In genomic region chr10:40984600-40984999, GRCm38 (mm10) we compare ENCODE assay signal across 23 mouse cellular contexts.
DNase-seq lines count a peak whose midpoint lies in the region; ATAC-seq lines count a peak whose summit lies in the region.
"Had no signal": no experiment of that assay in that cellular context is flagged by ENCODE, and none has a peak within 500 bp of the region (broad histone marks: within the 10 kb centered on the region; RNA-seq: fewer than 3 reads in every experiment).

No protein-coding gene starts in this region.

- H3K9ac ChIP-seq in hindbrain, embryonic 16.5 days (ENCODE audit: low read depth, low read length): no peak overlapping the region
- no peak overlapping the region for H3K9ac ChIP-seq in hindbrain, embryonic 12.5 days
- no peak overlapping the region for H3K9ac ChIP-seq in midbrain, embryonic 11.5 days (ENCODE audit: low read length)
- no peak overlapping the region for H3K9ac ChIP-seq in midbrain, embryonic 16.5 days (ENCODE audit: low read depth, low read length)
- H3K9ac ChIP-seq in neural tube, embryonic 14.5 days (replicated peaks; ENCODE audit: low read depth, low read length): no peak overlapping the region
- H3K9ac ChIP-seq in neural tube, embryonic 15.5 days (replicated peaks): no peak overlapping the region
- H3K9ac ChIP-seq: embryonic facial prominence, embryonic 12.5 days; embryonic facial prominence, embryonic 15.5 days; forebrain, postnatal 0 days; hindbrain, embryonic 15.5 days had no signal

- no peak overlapping the region for H3K27ac ChIP-seq in hindbrain, embryonic 16.5 days (ENCODE audit: low read depth, low read length)
- no peak overlapping the region for H3K27ac ChIP-seq in hindbrain, embryonic 12.5 days
- H3K27ac ChIP-seq in midbrain, embryonic 11.5 days (ENCODE audit: low read depth, low read length): no peak overlapping the region
- H3K27ac ChIP-seq in midbrain, embryonic 16.5 days (ENCODE audit: low read length): no peak overlapping the region
- H3K27ac ChIP-seq in neural tube, embryonic 14.5 days (ENCODE audit: low read depth, low read length): no peak overlapping the region
- H3K27ac ChIP-seq in neural tube, embryonic 15.5 days (replicated peaks): no peak overlapping the region
- H3K27ac ChIP-seq: embryonic facial prominence, embryonic 12.5 days; embryonic facial prominence, embryonic 15.5 days; gastrocnemius, adult 2 months; heart, adult 2 months; heart, embryonic 10.5 days; heart, embryonic 13.5 days; hindbrain, embryonic 15.5 days had no signal

- no peaks in the 10 kb centered on the region for H3K9me3 ChIP-seq in hindbrain, embryonic 16.5 days (ENCODE audit: control insufficient read depth, low read length)
- no peaks in the 10 kb centered on the region for H3K9me3 ChIP-seq in hindbrain, embryonic 12.5 days (replicated peaks)
- H3K9me3 ChIP-seq in midbrain, embryonic 11.5 days (ENCODE audit: control insufficient read depth, low read length): no peaks in the 10 kb centered on the region
- H3K9me3 ChIP-seq in midbrain, embryonic 16.5 days (replicated peaks; ENCODE audit: control insufficient read depth, low read length, poor library complexity, severe bottlenecking): no peaks in the 10 kb centered on the region
- H3K9me3 ChIP-seq in neural tube, embryonic 14.5 days (ENCODE audit: control insufficient read depth, low read length): no peaks in the 10 kb centered on the region
- H3K9me3 ChIP-seq in neural tube, embryonic 15.5 days (replicated peaks): no peaks in the 10 kb centered on the region
- H3K9me3 ChIP-seq: embryonic facial prominence, embryonic 12.5 days; embryonic facial prominence, embryonic 15.5 days; heart, embryonic 10.5 days; heart, embryonic 13.5 days; hindbrain, embryonic 15.5 days had no signal

- peak; percentile 47; the same call in 1 of the 2 replicates for ATAC-seq in hindbrain, embryonic 16.5 days
- ATAC-seq in hindbrain, embryonic 12.5 days (ENCODE audit: low FRiP score): no peak
- no peak for ATAC-seq in midbrain, embryonic 11.5 days (ENCODE audit: low FRiP score)
- ATAC-seq in midbrain, embryonic 16.5 days: no peak
- ATAC-seq in neural tube, embryonic 14.5 days (ENCODE audit: low read depth): 0 out of 2 replicates have a peak, but pooled peaks have one; percentile 46
- no peak for ATAC-seq in neural tube, embryonic 15.5 days (ENCODE audit: low FRiP score)
- ATAC-seq: CD4-positive, CD25-positive, alpha-beta regulatory T cell, adult 4 months; inflammation-experienced regulatory T-cells, adult 6 months had no signal

- peak; percentile 31 for DNase-seq in midbrain, embryonic 11.5 days (ENCODE audit: low spot score, missing footprints)
- DNase-seq: adrenal gland, adult 2 months; adrenal gland, postnatal 14 days; cerebellum, adult 11 months; cerebellum, adult 2 months; cerebellum, adult 9-11 months; cerebellum, postnatal 25 days; heart, adult 2 months; heart, postnatal 4 days had no signal

- peaks cover 3% of the 10 kb centered on the region; the same call in 1 of the 2 replicates for H3K4me1 ChIP-seq in hindbrain, embryonic 16.5 days (ENCODE audit: control insufficient read depth, insufficient read depth, low read depth, low read length)
- peaks cover 4% of the 10 kb centered on the region for H3K4me1 ChIP-seq in hindbrain, embryonic 12.5 days
- no peaks in the 10 kb centered on the region for H3K4me1 ChIP-seq in midbrain, embryonic 11.5 days (ENCODE audit: control insufficient read depth, insufficient read depth, low read length)
- H3K4me1 ChIP-seq in midbrain, embryonic 16.5 days (ENCODE audit: control insufficient read depth, insufficient read depth, low read length): peaks cover 5% of the 10 kb centered on the region
- no peaks in the 10 kb centered on the region for H3K4me1 ChIP-seq in neural tube, embryonic 14.5 days (ENCODE audit: control insufficient read depth, insufficient read depth, low read length)
- H3K4me1 ChIP-seq in neural tube, embryonic 15.5 days: peaks cover 3% of the 10 kb centered on the region; the same call in 1 of the 2 replicates
- H3K4me1 ChIP-seq: embryonic facial prominence, embryonic 12.5 days; embryonic facial prominence, embryonic 15.5 days had no signal

- H3K27me3 ChIP-seq in hindbrain, embryonic 16.5 days (replicated peaks; ENCODE audit: control insufficient read depth, insufficient read depth, low read length): no peaks in the 10 kb centered on the region
- no peaks in the 10 kb centered on the region for H3K27me3 ChIP-seq in hindbrain, embryonic 12.5 days
- H3K27me3 ChIP-seq in midbrain, embryonic 11.5 days (ENCODE audit: control insufficient read depth, insufficient read depth, low read length): no peaks in the 10 kb centered on the region
- H3K27me3 ChIP-seq in midbrain, embryonic 16.5 days (ENCODE audit: control insufficient read depth, insufficient read depth, low read depth, low read length): no peaks in the 10 kb centered on the region
- no peaks in the 10 kb centered on the region for H3K27me3 ChIP-seq in neural tube, embryonic 14.5 days (ENCODE audit: control insufficient read depth, insufficient read depth, low read length)
- H3K27me3 ChIP-seq in neural tube, embryonic 15.5 days (replicated peaks): no peaks in the 10 kb centered on the region
- H3K27me3 ChIP-seq: embryonic facial prominence, embryonic 12.5 days; embryonic facial prominence, embryonic 15.5 days; heart, embryonic 13.5 days; hindbrain, embryonic 15.5 days had no signal

- no peaks in the 10 kb centered on the region for H3K36me3 ChIP-seq in hindbrain, embryonic 16.5 days (ENCODE audit: control insufficient read depth, insufficient read depth, low read length)
- no peaks in the 10 kb centered on the region for H3K36me3 ChIP-seq in hindbrain, embryonic 12.5 days
- H3K36me3 ChIP-seq in midbrain, embryonic 11.5 days (ENCODE audit: control insufficient read depth, insufficient read depth, low read length): no peaks in the 10 kb centered on the region
- H3K36me3 ChIP-seq in midbrain, embryonic 16.5 days (ENCODE audit: control insufficient read depth, insufficient read depth, low read length): no peaks in the 10 kb centered on the region
- no peaks in the 10 kb centered on the region for H3K36me3 ChIP-seq in neural tube, embryonic 14.5 days (ENCODE audit: control insufficient read depth, insufficient read depth, low read length)
- H3K36me3 ChIP-seq in neural tube, embryonic 15.5 days: no peaks in the 10 kb centered on the region
- H3K36me3 ChIP-seq: embryonic facial prominence, embryonic 12.5 days; embryonic facial prominence, embryonic 15.5 days; heart, embryonic 10.5 days; heart, embryonic 13.5 days; hindbrain, embryonic 15.5 days had no signal

- no peak overlapping the region for H3K4me2 ChIP-seq in hindbrain, embryonic 16.5 days (ENCODE audit: low read length)
- H3K4me2 ChIP-seq in hindbrain, embryonic 12.5 days (replicated peaks): no peak overlapping the region
- no peak overlapping the region for H3K4me2 ChIP-seq in midbrain, embryonic 11.5 days
- H3K4me2 ChIP-seq in midbrain, embryonic 16.5 days (ENCODE audit: low read length): no peak overlapping the region
- no peak overlapping the region for H3K4me2 ChIP-seq in neural tube, embryonic 14.5 days (ENCODE audit: low read depth, low read length)
- H3K4me2 ChIP-seq in neural tube, embryonic 15.5 days: no peak overlapping the region
- H3K4me2 ChIP-seq: embryonic facial prominence, embryonic 15.5 days had no signal

- WGBS in hindbrain, embryonic 16.5 days: 67% methylated on average over 3 of the region's 3 CpGs
- 80% methylated on average over 3 of the region's 3 CpGs for WGBS in hindbrain, embryonic 12.5 days
- WGBS in midbrain, embryonic 11.5 days: 82% methylated on average over 3 of the region's 3 CpGs
- 88% methylated on average over 3 of the region's 3 CpGs for WGBS in midbrain, embryonic 16.5 days
- 70% methylated on average over 3 of the region's 3 CpGs for WGBS in neural tube, embryonic 14.5 days
- WGBS in neural tube, embryonic 15.5 days: 71% methylated on average over 3 of the region's 3 CpGs

- H3K4me3 ChIP-seq in hindbrain, embryonic 16.5 days (ENCODE audit: low read length): no peak overlapping the region
- no peak overlapping the region for H3K4me3 ChIP-seq in hindbrain, embryonic 12.5 days
- H3K4me3 ChIP-seq in midbrain, embryonic 11.5 days (ENCODE audit: low read depth, low read length): no peak overlapping the region
- H3K4me3 ChIP-seq in midbrain, embryonic 16.5 days (ENCODE audit: low read depth, low read length): no peak overlapping the region
- no peak overlapping the region for H3K4me3 ChIP-seq in neural tube, embryonic 14.5 days (ENCODE audit: low read depth, low read length)
- no peak overlapping the region for H3K4me3 ChIP-seq in neural tube, embryonic 15.5 days (replicated peaks)
- H3K4me3 ChIP-seq: embryonic facial prominence, embryonic 12.5 days; embryonic facial prominence, embryonic 15.5 days; gastrocnemius, adult 2 months; heart, adult 2 months; hindbrain, embryonic 15.5 days had no signal

Comparison
In these comparisons a context has a peak if more than half of its experiments do, and no peak if none do; other contexts are left out.
1. ATAC-seq: peak in hindbrain, embryonic 16.5 days (single experiment) and neural tube, embryonic 14.5 days (single experiment); none in hindbrain, embryonic 12.5 days (single experiment), midbrain, embryonic 11.5 days (single experiment), midbrain, embryonic 16.5 days (single experiment) and neural tube, embryonic 15.5 days (single experiment).